Mouse (Mus musculus) kidney, adult 2 months (tissue): ENCODE measurements around the gene Ears2. TPM values are rescaled to one million over a fixed set of nuclear protein-coding genes. Genes with fewer than 3 reads are reported as not detected.
"Not testable (repeated sequence)": the region's sequence is repeated elsewhere in the genome, so short reads cannot be mapped to it uniquely, and the experiment has no call there.

Experiments
- DNase-seq: peaks from one replicate; pipeline ENCODE4 v3.0.0; 2021
- H3K27ac ChIP-seq: fragments of 200-500 bp; 2 replicates; pipeline ENCODE4 v1.5.1; 2012; ENCODE audit warnings: low read depth, low read length, control low read depth, inconsistent platforms; ENCODE audit not compliant: insufficient read depth
- H3K27me3 ChIP-seq: fragments of 200-500 bp; replicated peaks from 2 replicates; pipeline ENCODE4 v1.6.1; 2012; ENCODE audit warnings: mild to moderate bottlenecking, moderate library complexity, low read length, inconsistent platforms; ENCODE audit not compliant: control insufficient read depth, insufficient read depth
- H3K36me3 ChIP-seq: fragments of 200-500 bp; 2 replicates; pipeline ENCODE4 v1.6.1; 2012; ENCODE audit warnings: mild to moderate bottlenecking, moderate library complexity, low read length, inconsistent platforms; ENCODE audit not compliant: control insufficient read depth, insufficient read depth
- H3K4me1 ChIP-seq: fragments of 200-500 bp; 2 replicates; pipeline ENCODE4 v1.6.1; 2011; ENCODE audit warnings: low read length; ENCODE audit not compliant: control insufficient read depth, insufficient read depth
- H3K4me3 ChIP-seq: fragments of 200-500 bp; 2 replicates; pipeline ENCODE4 v1.5.1; 2011; ENCODE audit warnings: mild to moderate bottlenecking, low read depth, low read length, control low read depth; ENCODE audit not compliant: insufficient read depth
- CTCF ChIP-seq: fragments of 200-500 bp; conservative IDR thresholded peaks from 2 replicates; pipeline ENCODE4 v1.5.1; 2011; ENCODE audit warnings: low read depth, mild to moderate bottlenecking, control low read depth, low read length, moderate library complexity, mixed read lengths; ENCODE audit not compliant: insufficient read depth, insufficient read length
- POLR2A ChIP-seq: fragments of 200-500 bp; IDR thresholded peaks from one replicate; pipeline ENCODE4 v1.6.1; 2011; ENCODE audit warnings: low read depth, low read length, control low read depth
- WGBS: fragments of 180-500 bp; shearing (Covaris S2); methylation state at CpG from one replicate; pipeline ENCODE4 v1.1.7; 2018; 5-methylcytosine and 5-hydroxymethylcytosine counted together
- polyA plus RNA-seq: library from polyadenylated mRNA; depleted of rRNA; stranded (reverse); fragments of >200 nt; gene quantifications from 2 replicates; pipeline ENCODE4 v1.2.3, GENCODE M21; 2012; rRNA removed

Gene Ears2
- polyA plus RNA-seq: 9.2 and 11.2 TPM in 2 replicates

- H3K4me3 ChIP-seq: peak within 1 kb of the TSS; percentile 89
- peak; percentile 98 for DNase-seq
- H3K27ac ChIP-seq: peak within 1 kb of the TSS; percentile 62
- under 1% methylated on average over 60 of the region's 60 CpGs for WGBS
- no peaks in the 10 kb centered on the region for H3K27me3 ChIP-seq
- H3K4me1 ChIP-seq: peaks cover 5% of the 10 kb centered on the region; the same call in 1 of the 2 replicates
- TF ChIP-seq CTCF (no peak), POLR2A (no peak)
- no peaks in the 10 kb centered on the region; the same call in 1 of the 2 replicates for H3K36me3 ChIP-seq
These were observed at the start of gene Ears2, which contains the start of gene Ubfd1 for GRCm38 (mm10) chr7:122066945-122067516. Gene Ears2, minus strand, starts transcription at chr7:122067263. Gene Ubfd1, plus strand, starts transcription at chr7:122067175.

GRCm38 (mm10) chr7:122108206-122108605 lies 41.1 kb upstream of the Ears2 start:
- DNase-seq: peak; percentile 60
- Histone ChIP-seq H3K4me3 (no peak overlapping the region), H3K4me1 (no peaks in the 10 kb centered on the region), H3K27ac (no peak overlapping the region), H3K27me3 (no peaks in the 10 kb centered on the region), H3K36me3 (no peaks in the 10 kb centered on the region)
- 78% methylated on average over 6 of the region's 6 CpGs for WGBS
- TF ChIP-seq POLR2A (no peak), CTCF (no peak)

DNA sequence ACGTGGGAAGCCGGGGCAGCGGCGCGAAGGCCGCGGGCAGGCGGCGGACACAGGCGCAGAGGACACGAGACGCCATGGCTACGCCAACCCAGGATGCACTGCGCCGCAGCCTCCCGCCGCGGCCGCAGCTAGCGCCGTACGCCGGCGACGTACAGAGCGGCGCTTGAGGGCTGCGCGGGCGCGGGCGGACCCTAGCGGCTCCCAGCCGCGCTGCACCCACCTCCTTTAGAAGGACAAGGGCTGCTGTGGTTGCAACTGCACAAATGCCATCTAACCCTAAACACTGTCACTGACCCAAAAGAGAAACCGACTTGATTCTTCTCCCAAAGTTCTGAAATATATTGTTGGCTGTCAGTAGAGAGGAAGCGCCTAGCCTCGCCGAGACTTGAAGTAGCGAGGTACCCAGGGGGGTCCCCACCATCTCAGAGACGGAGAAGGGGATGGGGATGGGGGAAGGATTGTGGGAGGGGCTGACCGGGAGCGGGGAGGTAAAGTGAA lies 34.7 kb upstream of the Ears2 start, which contains the start of gene Ndufab1:
TSS of gene Ndufab1 (minus strand) at position 140 of the 498 bp plus-strand sequence.
- DNase-seq: peak; percentile 92
- Histone ChIP-seq H3K27ac (peak within 1 kb of the TSS; percentile 88), H3K27me3 (no peaks in the 10 kb centered on the region), H3K4me1 (peaks cover 7% of the 10 kb centered on the region; the same call in 1 of the 2 replicates), H3K4me3 (peak within 1 kb of the TSS; percentile 86), H3K36me3 (no peaks in the 10 kb centered on the region)
- TF ChIP-seq POLR2A (peak; percentile 2), CTCF (peak; percentile 69)
- under 1% methylated on average over 43 of the region's 43 CpGs for WGBS

- peak; percentile 18 for DNase-seq
- 3% methylated on average over 28 of the region's 28 CpGs for WGBS
- Histone ChIP-seq H3K27ac (peak overlapping the region; percentile 88), H3K4me3 (peak overlapping the region; percentile 86)
- H3K4me1 ChIP-seq, H3K36me3 ChIP-seq, H3K27me3 ChIP-seq: not testable (repeated sequence)
These were observed 34.1 kb upstream of the Ears2 start for GRCm38 (mm10) chr7:122101014-122101746.

DNA sequence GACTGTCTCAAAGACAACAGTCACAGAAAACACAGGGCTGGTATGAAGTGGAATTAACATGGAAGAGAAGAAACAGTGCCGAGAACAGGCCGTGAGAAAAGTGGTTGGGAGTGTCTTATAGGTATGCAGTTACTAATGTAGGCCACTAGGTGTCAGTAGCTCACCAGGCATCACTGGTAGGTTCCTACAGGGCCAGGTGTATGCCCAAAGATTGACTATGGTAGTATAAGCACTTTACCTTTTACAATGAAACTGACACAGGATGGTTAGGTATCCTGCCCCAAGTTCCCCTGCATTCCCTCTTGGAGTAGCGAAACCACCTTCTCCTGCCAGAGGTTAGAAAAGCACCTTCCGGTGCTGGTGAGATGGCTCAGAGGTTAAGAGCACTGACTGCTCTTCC lies 32.2 kb upstream of the Ears2 start:
- Histone ChIP-seq H3K27ac (no peak overlapping the region), H3K27me3 (no peaks in the 10 kb centered on the region), H3K36me3 (peaks cover 3% of the 10 kb centered on the region; the same call in 1 of the 2 replicates), H3K4me3 (no peak overlapping the region), H3K4me1 (peaks cover 7% of the 10 kb centered on the region; the same call in 1 of the 2 replicates)
- whole genome bisulfite sequencing: 40% methylated on average over 4 of the region's 4 CpGs
- TF ChIP-seq POLR2A (no peak), CTCF (peak; percentile 88)
- peak; percentile 69 for DNase-seq

GRCm38 (mm10) chr7:122098009-122098408 lies 30.9 kb upstream of the Ears2 start:
- H3K27me3 ChIP-seq: no peaks in the 10 kb centered on the region
- no peak overlapping the region for H3K4me3 ChIP-seq
- no peak for DNase-seq
- TF ChIP-seq POLR2A: no peak
- no peak for TF ChIP-seq CTCF
- peaks cover 4% of the 10 kb centered on the region; the same call in 1 of the 2 replicates for H3K36me3 ChIP-seq
- H3K27ac ChIP-seq: no peak overlapping the region
- 84% methylated on average over 3 of the region's 3 CpGs for WGBS
- peaks cover 7% of the 10 kb centered on the region; the same call in 1 of the 2 replicates for H3K4me1 ChIP-seq
